Mouse (Mus musculus) liver, embryonic 14.5 days (tissue): ENCODE measurements at regions not wholly inside any gene's neighbourhood (a gene's known extent, or its start where the extent isn't known, plus 50 kb on each side); places are given as distances from the start of the nearest gene placed in this dataset.

Experiments
- CTCF ChIP-seq: IDR thresholded peaks from 2 replicates; pipeline ENCODE4 v1.5.1; 2016; ENCODE audit warnings: antibody characterized with exemption, low read depth, control low read depth
- EP300 ChIP-seq: IDR thresholded peaks from 2 replicates; pipeline ENCODE4 v1.6.1; 2016; ENCODE audit warnings: antibody characterized with exemption, low read depth

- no peak for TF ChIP-seq EP300
- TF ChIP-seq CTCF: no peak
Observed at GRCm38 (mm10) chr13:60491948-60492464, 109.7 kb upstream of the Dapk1 start.
